Mouse (Mus musculus): Measurements from ENCODE around the gene Golga4. TPM values are rescaled to one million over a fixed set of nuclear protein-coding genes. Genes with fewer than 3 reads are reported as not detected.

The Golga4 gene
- total RNA-seq, 2 experiments from 2014 or later = 21.8 to 42.6 TPM

- ATAC-seq (replicated peaks; ENCODE audit: low FRiP score, poor library complexity, severe bottlenecking) = no peak
Observed at GRCm38 (mm10) chr9:118611958-118612581, 106.0 kb downstream of the Golga4 start.

- ATAC-seq (replicated peaks; ENCODE audit: low FRiP score, poor library complexity, severe bottlenecking) = no peak
Observed at GRCm38 (mm10) chr9:118617237-118617636, 111.2 kb downstream of the Golga4 start.

GRCm38 (mm10) chr9:118618732-118619250 lies 112.7 kb downstream of the Golga4 start:
- ATAC-seq (replicated peaks; ENCODE audit: low FRiP score, poor library complexity, severe bottlenecking) = no peak

GRCm38 (mm10) chr9:118620807-118621206 lies 114.7 kb downstream of the Golga4 start:
- ATAC-seq (replicated peaks; ENCODE audit: low FRiP score, poor library complexity, severe bottlenecking) = no peak

GRCm38 (mm10) chr9:118621691-118622090 lies 115.6 kb downstream of the Golga4 start:
- ATAC-seq (replicated peaks; ENCODE audit: low FRiP score, poor library complexity, severe bottlenecking) = no peak

- ATAC-seq (replicated peaks; ENCODE audit: low FRiP score, poor library complexity, severe bottlenecking) = no peak
Observed at GRCm38 (mm10) chr9:118622376-118623166, 116.5 kb downstream of the Golga4 start.

- no peak for ATAC-seq (replicated peaks; ENCODE audit: low FRiP score, poor library complexity, severe bottlenecking)
Observed at GRCm38 (mm10) chr9:118623483-118623882, 117.4 kb downstream of the Golga4 start.

- no peak for ATAC-seq (replicated peaks; ENCODE audit: low FRiP score, poor library complexity, severe bottlenecking)
Observed at GRCm38 (mm10) chr9:118624146-118624545, 118.1 kb downstream of the Golga4 start.

GRCm38 (mm10) chr9:118629763-118630379 lies 123.8 kb downstream of the Golga4 start:
- ATAC-seq (replicated peaks; ENCODE audit: low FRiP score, poor library complexity, severe bottlenecking) = no peak

Other genes with a start within 250 kb of the Golga4 start
- gene Eomes, start 28.1 kb upstream of the Golga4 start, total RNA-seq (2015; ENCODE audit: low replicate concordance) = 1.3 and 2.2 TPM in 2 replicates
- gene Eomes, start 28.1 kb upstream of the Golga4 start, total RNA-seq (2017; ENCODE audit: low replicate concordance) = 0.30 TPM in 1 of 2 replicates, not detected in the other
- gene Itga9, start 100.4 kb downstream of the Golga4 start, total RNA-seq (2015; ENCODE audit: low replicate concordance) = 2.9 and 3.6 TPM in 2 replicates
- 1.6 and 2.8 TPM in 2 replicates for gene Itga9, start 100.4 kb downstream of the Golga4 start, total RNA-seq (2017; ENCODE audit: low replicate concordance)

Measured in erythroid progenitor cell, adult 5-6 weeks (primary cell).